Mouse (Mus musculus): ENCODE measurements around the gene 4933411K16Rik. TPM values are rescaled to one million over a fixed set of nuclear protein-coding genes. Genes with fewer than 3 reads are reported as not detected.

Gene 4933411K16Rik
- total and polyA plus RNA-seq, 3 experiments: 0.10 TPM; not detected in 2

- Histone ChIP-seq H3K27me3 (ENCODE audit: control insufficient read depth in 1 of 2, insufficient read depth in 2 of 2, low read length in 2 of 2) (no peaks in the 10 kb centered on the region), H3K9ac (ENCODE audit: control insufficient read depth, low read depth, low read length, poor library complexity, severe bottlenecking) (no peak overlapping the region), H3K79me2 (ENCODE audit: control insufficient read depth, insufficient read depth, low read length, poor library complexity) (no peaks in the 10 kb centered on the region), H3K27ac (ENCODE audit: control insufficient read depth, low read depth, low read length) (no peak overlapping the region), H3K36me3 (ENCODE audit: control insufficient read depth in 1 of 2, insufficient read depth in 2 of 2, low read length in 2 of 2) (peaks cover 0 to 5% of the 10 kb centered on the region in 2 experiments; a peak in 2 of 4 replicates), H3K9me3 (replicated peaks; ENCODE audit: insufficient read depth, low read length) (no peaks in the 10 kb centered on the region), H3K4me3 (ENCODE audit: control insufficient read depth in 1 of 2, insufficient read depth in 1 of 2, low read depth in 2 of 2, low read length in 2 of 2) (no peak overlapping the region), H3K4me1 (ENCODE audit: control insufficient read depth in 1 of 2, insufficient read depth in 2 of 2, low read length in 2 of 2) (peaks cover under 1 to 7% of the 10 kb centered on the region in 2 experiments; a peak in 3 of 4 replicates)
- no peak for TF ChIP-seq MYB (IDR thresholded peaks at IDR 0.05; ENCODE audit: low read depth, low read length)
- DNase-seq (ENCODE audit: low read depth, low spot score): no peak
Measured at GRCm38 (mm10) chr19:42010436-42010835, 41.6 kb upstream of the 4933411K16Rik start.

- Histone ChIP-seq H3K36me3 (ENCODE audit: control insufficient read depth in 1 of 2, insufficient read depth in 2 of 2, low read length in 2 of 2) (peaks cover 0 to under 1% of the 10 kb centered on the region in 2 experiments; a peak in 1 of 4 replicates), H3K9me3 (replicated peaks; ENCODE audit: insufficient read depth, low read length) (no peaks in the 10 kb centered on the region), H3K4me1 (ENCODE audit: control insufficient read depth in 1 of 2, insufficient read depth in 2 of 2, low read length in 2 of 2) (peaks cover 0 to under 1% of the 10 kb centered on the region in 2 experiments; a peak in 1 of 4 replicates), H3K79me2 (ENCODE audit: control insufficient read depth, insufficient read depth, low read length, poor library complexity) (no peaks in the 10 kb centered on the region), H3K9ac (ENCODE audit: control insufficient read depth, low read depth, low read length, poor library complexity, severe bottlenecking) (no peak overlapping the region), H3K4me3 (ENCODE audit: control insufficient read depth in 1 of 2, insufficient read depth in 1 of 2, low read depth in 2 of 2, low read length in 2 of 2) (no peak overlapping the region), H3K27ac (ENCODE audit: control insufficient read depth, low read depth, low read length) (no peak overlapping the region), H3K27me3 (ENCODE audit: control insufficient read depth in 1 of 2, insufficient read depth in 2 of 2, low read length in 2 of 2) (no peaks in the 10 kb centered on the region)
- no peak for DNase-seq (ENCODE audit: low read depth, low spot score)
- TF ChIP-seq MXI1 (IDR thresholded peaks at IDR 0.05; ENCODE audit: low read depth, low read length) (no peak), NELFE (IDR thresholded peaks at IDR 0.05; ENCODE audit: low read depth, low read length) (no peak), ELF1 (IDR thresholded peaks at IDR 0.05; ENCODE audit: low read depth, low read length) (no peak), TCF12 (IDR thresholded peaks at IDR 0.05; ENCODE audit: low read depth, low read length) (no peak), POLR2AphosphoS5 (IDR thresholded peaks at IDR 0.05; ENCODE audit: borderline replicate concordance, low read depth, low read length) (no peak)
Measured at GRCm38 (mm10) chr19:42011123-42011522, 40.9 kb upstream of the 4933411K16Rik start.

- Histone ChIP-seq H3K27me3 (ENCODE audit: control insufficient read depth in 1 of 2, insufficient read depth in 2 of 2, low read length in 2 of 2) (no peaks in the 10 kb centered on the region), H3K27ac (ENCODE audit: control insufficient read depth, low read depth, low read length) (no peak overlapping the region), H3K36me3 (ENCODE audit: control insufficient read depth in 1 of 2, insufficient read depth in 2 of 2, low read length in 2 of 2) (no peaks in the 10 kb centered on the region), H3K9ac (ENCODE audit: control insufficient read depth, low read depth, low read length, poor library complexity, severe bottlenecking) (no peak overlapping the region), H3K79me2 (ENCODE audit: control insufficient read depth, insufficient read depth, low read length, poor library complexity) (no peaks in the 10 kb centered on the region), H3K9me3 (replicated peaks; ENCODE audit: insufficient read depth, low read length) (no peaks in the 10 kb centered on the region), H3K4me1 (ENCODE audit: control insufficient read depth in 1 of 2, insufficient read depth in 2 of 2, low read length in 2 of 2) (peaks cover 0 to 5% of the 10 kb centered on the region in 2 experiments; a peak in 1 of 4 replicates), H3K4me3 (ENCODE audit: control insufficient read depth in 1 of 2, insufficient read depth in 1 of 2, low read depth in 2 of 2, low read length in 2 of 2) (no peak overlapping the region)
- DNase-seq (ENCODE audit: low read depth, low spot score): no peak
- TF ChIP-seq ZMIZ1 (IDR thresholded peaks at IDR 0.05; ENCODE audit: low read depth, low read length) (no peak), CHD1 (IDR thresholded peaks at IDR 0.05; ENCODE audit: low read depth, low read length) (no peak), E2F4 (IDR thresholded peaks at IDR 0.05; ENCODE audit: borderline replicate concordance, low read depth, low read length) (no peak), GATA1 (IDR thresholded peaks at IDR 0.05; ENCODE audit: low read depth, low read length) (no peak), RCOR1 (IDR thresholded peaks at IDR 0.05; ENCODE audit: low read depth, low read length) (no peak), MXI1 (IDR thresholded peaks at IDR 0.05; ENCODE audit: low read depth, low read length) (no peak), HCFC1 (IDR thresholded peaks at IDR 0.05; ENCODE audit: low read depth, low read length) (no peak), TAL1 (IDR thresholded peaks at IDR 0.05; ENCODE audit: low read length) (no peak), RAD21 (IDR thresholded peaks at IDR 0.05; ENCODE audit: low read depth, low read length) (no peak), USF1 (IDR thresholded peaks at IDR 0.05; ENCODE audit: low read depth, low read length) (no peak), NRF1 (IDR thresholded peaks at IDR 0.05; ENCODE audit: insufficient read depth, low read depth, low read length, poor library complexity, severe bottlenecking) (no peak), ZNF384 (IDR thresholded peaks at IDR 0.05; ENCODE audit: low read depth, low read length) (no peak), ETS1 (IDR thresholded peaks at IDR 0.05; ENCODE audit: low read depth, low read length) (no peak), TCF12 (IDR thresholded peaks at IDR 0.05; ENCODE audit: low read depth, low read length) (no peak), UBTF (IDR thresholded peaks at IDR 0.05; ENCODE audit: borderline replicate concordance, insufficient read depth, low read depth, low read length) (no peak), USF2 (IDR thresholded peaks at IDR 0.05; ENCODE audit: borderline replicate concordance in 1 of 2, insufficient read depth in 1 of 2, low read depth in 1 of 2, low read length in 2 of 2) (no peak), EP300 (IDR thresholded peaks at IDR 0.05; ENCODE audit: low read depth in 1 of 2, low read length in 2 of 2) (no peak)
Measured at GRCm38 (mm10) chr19:42014231-42014825, 37.7 kb upstream of the 4933411K16Rik start.

All from MEL (cell line).